16 mouse cellular contexts compared by ENCODE assay signal in genomic region chr10:79821731-79822130, GRCm38 (mm10). TPM values are rescaled to one million over a fixed set of nuclear protein-coding genes. Genes with fewer than 3 reads are reported as not detected.
DNase-seq lines count a peak whose midpoint lies in the region; ATAC-seq and TF ChIP-seq lines count a peak whose summit lies in the region.
"Had no signal": no experiment of that assay in that cellular context is flagged by ENCODE, and none has a peak within 500 bp of the region (broad histone marks: within the 10 kb centered on the region; RNA-seq: fewer than 3 reads in every experiment).

No protein-coding gene starts in this region.

- H3K9me3 ChIP-seq in forebrain, postnatal 0 days (ENCODE audit: low read length): no peaks in the 10 kb centered on the region
- no peaks in the 10 kb centered on the region for H3K9me3 ChIP-seq in forebrain, embryonic 15.5 days
- H3K9me3 ChIP-seq in kidney, postnatal 0 days (replicated peaks; ENCODE audit: low read length): no peaks in the 10 kb centered on the region
- H3K9me3 ChIP-seq in embryonic facial prominence, embryonic 10.5 days: no peaks in the 10 kb centered on the region
- no peaks in the 10 kb centered on the region for H3K9me3 ChIP-seq in limb, embryonic 14.5 days (ENCODE audit: control insufficient read depth, low read length)

- ATAC-seq in forebrain, postnatal 0 days: 0 out of 2 replicates have a peak, but pooled peaks have one; percentile 4
- ATAC-seq in forebrain, embryonic 15.5 days (replicated peaks): no peak
- ATAC-seq in kidney, postnatal 0 days (replicated peaks; ENCODE audit: low FRiP score, low read depth): no peak
- no peak for ATAC-seq in limb, embryonic 14.5 days (ENCODE audit: low FRiP score, low read depth)
- ATAC-seq: inflammation-experienced regulatory T-cells, adult 6 months had no signal

- WGBS in forebrain, postnatal 0 days: 93% methylated on average over 12 of the region's 12 CpGs
- 90% methylated on average over 12 of the region's 12 CpGs for WGBS in forebrain, embryonic 15.5 days
- WGBS in kidney, postnatal 0 days: 82% methylated on average over 12 of the region's 12 CpGs
- 89% methylated on average over 12 of the region's 12 CpGs for WGBS in embryonic facial prominence, embryonic 10.5 days
- 90% methylated on average over 12 of the region's 12 CpGs for WGBS in limb, embryonic 14.5 days

- no peaks in the 10 kb centered on the region for H3K4me1 ChIP-seq in forebrain, postnatal 0 days (ENCODE audit: insufficient read depth)
- no peaks in the 10 kb centered on the region for H3K4me1 ChIP-seq in forebrain, embryonic 15.5 days
- peaks cover 24% of the 10 kb centered on the region for H3K4me1 ChIP-seq in kidney, postnatal 0 days (replicated peaks; ENCODE audit: insufficient read depth, low read length)
- peaks cover 45% of the 10 kb centered on the region for H3K4me1 ChIP-seq in embryonic facial prominence, embryonic 10.5 days
- peaks cover 12% of the 10 kb centered on the region for H3K4me1 ChIP-seq in limb, embryonic 14.5 days (ENCODE audit: control insufficient read depth, insufficient read depth, low read length)

- DNase-seq in forebrain, postnatal 0 days: no peak
- no peak for DNase-seq in kidney, postnatal 0 days (ENCODE audit: low spot score)
- DNase-seq in kidney, postnatal 10 days: no peak
- no peak for DNase-seq in embryonic facial prominence, embryonic 10.5 days (ENCODE audit: low spot score)
- DNase-seq in limb, embryonic 14.5 days (ENCODE audit: low spot score): no peak
- no peak for DNase-seq in gastrocnemius, adult 8-10 months (ENCODE audit: low spot score in 2 of 2)
- no peak for DNase-seq in B cell, adult 2 months
- DNase-seq: cerebellum, adult 11-12 months; left cerebral cortex, postnatal 4 days; thymus, postnatal 14 days had no signal

- no peak overlapping the region for H3K9ac ChIP-seq in forebrain, postnatal 0 days
- H3K9ac ChIP-seq in forebrain, embryonic 15.5 days (replicated peaks): no peak overlapping the region
- 0 out of 2 replicates have a peak overlapping the region, but pooled peaks have one; percentile 3 for H3K9ac ChIP-seq in kidney, postnatal 0 days (ENCODE audit: low read depth, low read length)
- peak overlapping the region; percentile 36; the same call in 1 of the 2 replicates for H3K9ac ChIP-seq in limb, embryonic 14.5 days (ENCODE audit: low read depth, low read length, severe bottlenecking)

- TF ChIP-seq CTCF in forebrain, postnatal 0 days (IDR thresholded peaks at IDR 0.05; ENCODE audit: low read depth): no peak
- no peak for TF ChIP-seq CTCF in kidney, postnatal 0 days (IDR thresholded peaks at IDR 0.05; ENCODE audit: low read depth)

- no peaks in the 10 kb centered on the region for H3K27me3 ChIP-seq in forebrain, postnatal 0 days (ENCODE audit: insufficient read depth, low read length)
- no peaks in the 10 kb centered on the region for H3K27me3 ChIP-seq in forebrain, embryonic 15.5 days
- H3K27me3 ChIP-seq in kidney, postnatal 0 days (ENCODE audit: insufficient read depth, low read length): no peaks in the 10 kb centered on the region
- no peaks in the 10 kb centered on the region; the same call in 1 of the 2 replicates for H3K27me3 ChIP-seq in embryonic facial prominence, embryonic 10.5 days (replicated peaks; ENCODE audit: low read depth, poor library complexity, severe bottlenecking)
- no peaks in the 10 kb centered on the region for H3K27me3 ChIP-seq in limb, embryonic 14.5 days (ENCODE audit: control insufficient read depth, insufficient read depth, low read length)

- no peak overlapping the region for H3K27ac ChIP-seq in forebrain, postnatal 0 days (ENCODE audit: low read depth, low read length)
- no peak overlapping the region for H3K27ac ChIP-seq in forebrain, embryonic 15.5 days (replicated peaks)
- H3K27ac ChIP-seq in kidney, postnatal 0 days: peak overlapping the region; percentile 27
- peak overlapping the region; percentile 66; the same call in 1 of the 2 replicates for H3K27ac ChIP-seq in embryonic facial prominence, embryonic 10.5 days (replicated peaks)
- peak overlapping the region; percentile 33; the same call in 1 of the 2 replicates for H3K27ac ChIP-seq in limb, embryonic 14.5 days (replicated peaks; ENCODE audit: low read depth, low read length)

- no peak overlapping the region for H3K4me2 ChIP-seq in forebrain, postnatal 0 days (ENCODE audit: low read depth)
- H3K4me2 ChIP-seq in forebrain, embryonic 15.5 days (replicated peaks): no peak overlapping the region
- H3K4me2 ChIP-seq in kidney, postnatal 0 days (ENCODE audit: low read length): 0 out of 2 replicates have a peak overlapping the region, but pooled peaks have one; percentile 2
- H3K4me2 ChIP-seq in limb, embryonic 14.5 days (replicated peaks; ENCODE audit: low read depth, low read length, severe bottlenecking): no peak overlapping the region

- no peak for TF ChIP-seq POLR2A in limb, embryonic 14.5 days (IDR thresholded peaks at IDR 0.05; ENCODE audit: borderline replicate concordance, extremely low read depth, insufficient read depth, insufficient read length)

- H3K4me3 ChIP-seq in forebrain, postnatal 0 days (ENCODE audit: low read depth, low read length): no peak overlapping the region
- H3K4me3 ChIP-seq in forebrain, embryonic 15.5 days: no peak overlapping the region
- H3K4me3 ChIP-seq in kidney, postnatal 0 days (replicated peaks; ENCODE audit: low read depth, low read length): no peak overlapping the region
- H3K4me3 ChIP-seq in embryonic facial prominence, embryonic 10.5 days: no peak overlapping the region
- no peak overlapping the region for H3K4me3 ChIP-seq in limb, embryonic 14.5 days (replicated peaks; ENCODE audit: low read length)
- H3K4me3 ChIP-seq: erythroblast, embryonic 14.5 days had no signal

- H3K36me3 ChIP-seq in forebrain, postnatal 0 days (ENCODE audit: insufficient read depth): peaks cover 29% of the 10 kb centered on the region
- peaks cover 39% of the 10 kb centered on the region for H3K36me3 ChIP-seq in forebrain, embryonic 15.5 days
- H3K36me3 ChIP-seq in kidney, postnatal 0 days (ENCODE audit: insufficient read depth, low read length): peaks cover 12% of the 10 kb centered on the region; the same call in 1 of the 2 replicates
- peaks cover 38% of the 10 kb centered on the region for H3K36me3 ChIP-seq in embryonic facial prominence, embryonic 10.5 days (replicated peaks)
- peaks cover 30% of the 10 kb centered on the region for H3K36me3 ChIP-seq in limb, embryonic 14.5 days (ENCODE audit: control insufficient read depth, insufficient read depth, low read length)

RNA-seq across cellular contexts. Expression of gene Misp, which starts 0.9 kb away (rescaled TPM):
- total RNA-seq in forebrain, postnatal 0 days (2014; rRNA removed): 0.24 and 0.77 TPM in 2 replicates
- polyA plus RNA-seq in forebrain, postnatal 0 days (2015; fragmentation: Nextera tagmentation; extraction: Ambion mirVana): 0.09 and 0.41 TPM in 2 replicates
- 0.66 and 0.68 TPM in 2 replicates for polyA plus RNA-seq in forebrain, embryonic 15.5 days (2015; fragmentation: Nextera tagmentation; extraction: Ambion mirVana)
- 24.5 and 24.8 TPM in 2 replicates for polyA plus RNA-seq in kidney, postnatal 0 days (2015; fragmentation: Nextera tagmentation; extraction: Ambion mirVana)
- polyA plus RNA-seq in embryonic facial prominence, embryonic 10.5 days (2016; fragmentation: Nextera tagmentation; extraction: Ambion mirVana): 1.7 and 2.2 TPM in 2 replicates
- polyA plus RNA-seq in limb, embryonic 14.5 days (2012; rRNA removed): 0.41 and 0.50 TPM in 2 replicates
- 0.54 and 1.2 TPM in 2 replicates for polyA plus RNA-seq in limb, embryonic 14.5 days (2014; fragmentation: Nextera tagmentation; extraction: Ambion mirVana)
- not detected for total RNA-seq in gastrocnemius, adult 8-10 months (2022)
- polyA plus RNA-seq: erythroblast, embryonic 14.5 days; inflammation-experienced regulatory T-cells, adult 6 months had no signal

RNA-seq across cellular contexts. Expression of gene Palm, which starts 28.4 kb away (rescaled TPM):
- total RNA-seq in forebrain, postnatal 0 days (2014; rRNA removed): 154 and 178 TPM in 2 replicates
- 351 and 365 TPM in 2 replicates for polyA plus RNA-seq in forebrain, postnatal 0 days (2015; fragmentation: Nextera tagmentation; extraction: Ambion mirVana)
- polyA plus RNA-seq in forebrain, embryonic 15.5 days (2015; fragmentation: Nextera tagmentation; extraction: Ambion mirVana): 317 and 325 TPM in 2 replicates
- 132 and 152 TPM in 2 replicates for polyA plus RNA-seq in kidney, postnatal 0 days (2015; fragmentation: Nextera tagmentation; extraction: Ambion mirVana)
- 127 and 129 TPM in 2 replicates for polyA plus RNA-seq in embryonic facial prominence, embryonic 10.5 days (2016; fragmentation: Nextera tagmentation; extraction: Ambion mirVana)
- 55.8 and 72.7 TPM in 2 replicates for polyA plus RNA-seq in limb, embryonic 14.5 days (2012; rRNA removed)
- polyA plus RNA-seq in limb, embryonic 14.5 days (2014; fragmentation: Nextera tagmentation; extraction: Ambion mirVana): 76.2 and 83.8 TPM in 2 replicates
- total RNA-seq in gastrocnemius, adult 8-10 months (2022): 10 to 100 TPM in 3 of 4 experiments, 1 to 10 TPM in 1; 6.8 to 12.3 (median 11.2) TPM

RNA-seq across cellular contexts. Expression of gene Prss57, which starts 31.0 kb away (rescaled TPM):
- 0.31 TPM in 1 of 2 replicates, not detected in the other for total RNA-seq in forebrain, postnatal 0 days (2014; rRNA removed)
- polyA plus RNA-seq in forebrain, postnatal 0 days (2015; fragmentation: Nextera tagmentation; extraction: Ambion mirVana): 0.35 and 0.67 TPM in 2 replicates
- polyA plus RNA-seq in forebrain, embryonic 15.5 days (2015; fragmentation: Nextera tagmentation; extraction: Ambion mirVana): 0.25 and 0.43 TPM in 2 replicates
- 0.04 and 0.06 TPM in 2 replicates for polyA plus RNA-seq in kidney, postnatal 0 days (2015; fragmentation: Nextera tagmentation; extraction: Ambion mirVana)
- 0.05 TPM in 1 of 2 replicates, not detected in the other for polyA plus RNA-seq in embryonic facial prominence, embryonic 10.5 days (2016; fragmentation: Nextera tagmentation; extraction: Ambion mirVana)
- 0.04 and 0.06 TPM in 2 replicates for polyA plus RNA-seq in limb, embryonic 14.5 days (2012; rRNA removed)
- polyA plus RNA-seq in limb, embryonic 14.5 days (2014; fragmentation: Nextera tagmentation; extraction: Ambion mirVana): not detected in 2 replicates
- not detected for total RNA-seq in gastrocnemius, adult 8-10 months (2022)
- total RNA-seq: adrenal gland, adult 18-20 months; heart, adult 8-10 months; heart, postnatal 25 days had no signal

RNA-seq across cellular contexts. Expression of gene Ptbp1, which starts 32.5 kb away (rescaled TPM):
- 92.9 and 97.3 TPM in 2 replicates for total RNA-seq in forebrain, postnatal 0 days (2014; rRNA removed)
- polyA plus RNA-seq in forebrain, postnatal 0 days (2015; fragmentation: Nextera tagmentation; extraction: Ambion mirVana): 53.7 and 55.7 TPM in 2 replicates
- 108 and 120 TPM in 2 replicates for polyA plus RNA-seq in forebrain, embryonic 15.5 days (2015; fragmentation: Nextera tagmentation; extraction: Ambion mirVana)
- polyA plus RNA-seq in kidney, postnatal 0 days (2015; fragmentation: Nextera tagmentation; extraction: Ambion mirVana): 220 and 238 TPM in 2 replicates
- polyA plus RNA-seq in embryonic facial prominence, embryonic 10.5 days (2016; fragmentation: Nextera tagmentation; extraction: Ambion mirVana): 406 and 416 TPM in 2 replicates
- polyA plus RNA-seq in limb, embryonic 14.5 days (2012; rRNA removed): 536 and 644 TPM in 2 replicates
- 262 and 279 TPM in 2 replicates for polyA plus RNA-seq in limb, embryonic 14.5 days (2014; fragmentation: Nextera tagmentation; extraction: Ambion mirVana)
- total RNA-seq in gastrocnemius, adult 8-10 months (2022): 10 to 100 TPM; 11.8 to 19.3 (median 14.8) TPM

RNA-seq across cellular contexts. Expression of gene Fstl3, which starts 44.7 kb away (rescaled TPM):
- total RNA-seq in forebrain, postnatal 0 days (2014; rRNA removed): 2.1 and 4.5 TPM in 2 replicates
- polyA plus RNA-seq in forebrain, postnatal 0 days (2015; fragmentation: Nextera tagmentation; extraction: Ambion mirVana): 1.7 and 2.8 TPM in 2 replicates
- 0.83 and 0.84 TPM in 2 replicates for polyA plus RNA-seq in forebrain, embryonic 15.5 days (2015; fragmentation: Nextera tagmentation; extraction: Ambion mirVana)
- polyA plus RNA-seq in kidney, postnatal 0 days (2015; fragmentation: Nextera tagmentation; extraction: Ambion mirVana): 32.9 and 38.7 TPM in 2 replicates
- polyA plus RNA-seq in embryonic facial prominence, embryonic 10.5 days (2016; fragmentation: Nextera tagmentation; extraction: Ambion mirVana): 1.9 and 2.2 TPM in 2 replicates
- 11.6 and 14.7 TPM in 2 replicates for polyA plus RNA-seq in limb, embryonic 14.5 days (2012; rRNA removed)
- polyA plus RNA-seq in limb, embryonic 14.5 days (2014; fragmentation: Nextera tagmentation; extraction: Ambion mirVana): 9.0 and 9.5 TPM in 2 replicates
- total RNA-seq in gastrocnemius, adult 8-10 months (2022): 1 to 10 TPM in 2 of 4 experiments, under 1 TPM in 2; 0.73 to 1.2 (median 1.1) TPM

Comparison
In these comparisons a context has a peak if more than half of its experiments do, and no peak if none do; other contexts are left out.
1. H3K27ac ChIP-seq: peak in kidney, postnatal 0 days (single experiment), embryonic facial prominence, embryonic 10.5 days (single experiment) and limb, embryonic 14.5 days (single experiment); none in forebrain, postnatal 0 days (single experiment) and forebrain, embryonic 15.5 days (single experiment).
2. H3K9ac ChIP-seq: peak in kidney, postnatal 0 days (single experiment) and limb, embryonic 14.5 days (single experiment); none in forebrain, postnatal 0 days (single experiment) and forebrain, embryonic 15.5 days (single experiment).